Mouse (Mus musculus) limb, embryonic 14.5 days (tissue): Measurements from ENCODE around the gene Gm21915. TPM values are rescaled to one million over a fixed set of nuclear protein-coding genes. Genes with fewer than 3 reads are reported as not detected.

Experiments used
- ATAC-seq: fragments of 200-750 bp; cut with Nextera tagmentation; 2 replicates; pipeline ENCODE4 v1.8.0; 2017; ENCODE audit warnings: low read depth, moderate number of reproducible peaks, moderate TSS enrichment; ENCODE audit not compliant: low FRiP score
- DNase-seq: peaks from one replicate; pipeline ENCODE4 v3.0.0-alpha.2; 2015; ENCODE audit warnings: low spot score
- H3K27ac ChIP-seq: fragments of 300-500 bp; sonication (generic); replicated peaks from 2 replicates; pipeline ENCODE4 v1.5.1; 2014; ENCODE audit warnings: low read depth, mild to moderate bottlenecking, low read length, moderate library complexity, mixed read lengths
- H3K27me3 ChIP-seq: fragments of 300-500 bp; sonication (generic); 2 replicates; pipeline ENCODE4 v1.6.1; 2014; ENCODE audit warnings: low read length, mixed read lengths; ENCODE audit not compliant: control insufficient read depth, insufficient read depth
- H3K36me3 ChIP-seq: fragments of 300-500 bp; sonication (generic); 2 replicates; pipeline ENCODE4 v1.6.1; 2014; ENCODE audit warnings: mild to moderate bottlenecking, low read length, moderate library complexity, mixed read lengths; ENCODE audit not compliant: control insufficient read depth, insufficient read depth
- H3K4me1 ChIP-seq: fragments of 300-500 bp; sonication (generic); 2 replicates; pipeline ENCODE4 v1.6.1; 2014; ENCODE audit warnings: antibody characterized with exemption, low read length, mixed read lengths; ENCODE audit not compliant: control insufficient read depth, insufficient read depth
- H3K4me2 ChIP-seq: fragments of 300-500 bp; sonication (generic); replicated peaks from 2 replicates; pipeline ENCODE4 v1.6.1; 2014; ENCODE audit warnings: low read depth, mild to moderate bottlenecking, low read length, moderate library complexity; ENCODE audit not compliant: severe bottlenecking
- H3K4me3 ChIP-seq: fragments of 300-500 bp; sonication (generic); replicated peaks from 2 replicates; pipeline ENCODE4 v1.5.1; 2014; ENCODE audit warnings: low read length
- H3K9ac ChIP-seq: fragments of 300-500 bp; sonication (generic); 2 replicates; pipeline ENCODE4 v1.6.1; 2014; ENCODE audit warnings: mild to moderate bottlenecking, low read depth, low read length, moderate library complexity; ENCODE audit not compliant: severe bottlenecking
- H3K9me3 ChIP-seq: fragments of 300-500 bp; sonication (generic); 2 replicates; pipeline ENCODE4 v1.6.1; 2016; ENCODE audit warnings: low read length; ENCODE audit not compliant: control insufficient read depth
- POLR2A ChIP-seq: fragments of 200-500 bp; IDR thresholded peaks from 2 replicates; pipeline ENCODE4 v1.8.0; 2012; ENCODE audit warnings: inconsistent platforms, mild to moderate bottlenecking, moderate library complexity, borderline replicate concordance; ENCODE audit not compliant: insufficient read depth, insufficient read length; ENCODE audit errors: extremely low read depth
- WGBS: fragments of 180-500 bp; shearing (Covaris S2); extraction: QIAGEN DNeasy Blood & Tissue Kit; methylation state at CpG from one replicate; pipeline ENCODE4 v1.1.7; 2014; 5-methylcytosine and 5-hydroxymethylcytosine counted together
- polyA plus RNA-seq, 2 experiments: library from polyadenylated mRNA; depleted of rRNA in 1 of 2; stranded (reverse) in 1 of 2; unstranded in 1 of 2; fragments of >200 nt; fragmentation: Nextera tagmentation in 1 of 2; extraction: Ambion mirVana in 1 of 2; gene quantifications; 2 replicates each; pipeline versions ENCODE4 v1.2.1 to v1.2.3; 2012 to 2014

The Gm21915 gene
- polyA plus RNA-seq, 2 experiments = not detected

GRCm38 (mm10) chr9:40696086-40696485, 25.7 kb downstream of the Gm21915 start:
- Histone ChIP-seq H3K36me3 (peaks cover 22% of the 10 kb centered on the region), H3K4me1 (peaks cover 27% of the 10 kb centered on the region), H3K9ac (no peak overlapping the region), H3K9me3 (no peaks in the 10 kb centered on the region), H3K27me3 (no peaks in the 10 kb centered on the region), H3K4me2 (no peak overlapping the region), H3K4me3 (no peak overlapping the region), H3K27ac (no peak overlapping the region)
- 89% methylated on average over 4 of the region's 4 CpGs for WGBS
- TF ChIP-seq POLR2A = no peak
- ATAC-seq (no peak), DNase-seq (no peak)

GRCm38 (mm10) chr9:40699194-40699593, 28.8 kb downstream of the Gm21915 start:
- no peaks in the 10 kb centered on the region for H3K27me3 ChIP-seq

GRCm38 (mm10) chr9:40700253-40700652, 29.8 kb downstream of the Gm21915 start:
- no peaks in the 10 kb centered on the region for H3K9me3 ChIP-seq
- no peak overlapping the region for H3K4me2 ChIP-seq
- no peaks in the 10 kb centered on the region for H3K27me3 ChIP-seq
- no peak overlapping the region for H3K4me3 ChIP-seq
- TF ChIP-seq POLR2A = no peak
- H3K36me3 ChIP-seq = peaks cover 22% of the 10 kb centered on the region
- H3K27ac ChIP-seq = no peak overlapping the region
- H3K9ac ChIP-seq = no peak overlapping the region
- WGBS = 88% methylated on average over 5 of the region's 5 CpGs
- peaks cover 7% of the 10 kb centered on the region; the same call in 1 of the 2 replicates for H3K4me1 ChIP-seq
- DNase-seq (no peak), ATAC-seq (no peak)

More at GRCm38 (mm10) chr9:40699194-40699593, 28.8 kb downstream of the Gm21915 start:
- Histone ChIP-seq H3K4me1 (peaks cover 8% of the 10 kb centered on the region; the same call in 1 of the 2 replicates), H3K9ac (no peak overlapping the region), H3K4me3 (no peak overlapping the region), H3K9me3 (no peaks in the 10 kb centered on the region), H3K27ac (no peak overlapping the region), H3K4me2 (no peak overlapping the region), H3K36me3 (peaks cover 22% of the 10 kb centered on the region)
- DNase-seq (no peak), ATAC-seq (no peak)
- 84% methylated on average over 3 of the region's 3 CpGs for WGBS
- TF ChIP-seq POLR2A = no peak

GRCm38 (mm10) chr9:40704364-40705276, 34.2 kb downstream of the Gm21915 start:
- H3K9me3 ChIP-seq = no peaks in the 10 kb centered on the region
- H3K4me3 ChIP-seq = no peak overlapping the region
- H3K4me2 ChIP-seq = no peak overlapping the region
- ATAC-seq = no peak
- peak; percentile 8 for DNase-seq
- WGBS = 30% methylated on average over 10 of the region's 10 CpGs
- TF ChIP-seq POLR2A = no peak
- no peak overlapping the region for H3K9ac ChIP-seq
- H3K36me3 ChIP-seq = no peaks in the 10 kb centered on the region; the same call in 1 of the 2 replicates
- peaks cover 26% of the 10 kb centered on the region for H3K4me1 ChIP-seq
- no peaks in the 10 kb centered on the region for H3K27me3 ChIP-seq
- H3K27ac ChIP-seq = no peak overlapping the region

GRCm38 (mm10) chr9:40708448-40709140, 38.2 kb downstream of the Gm21915 start:
- 47% methylated on average over 12 of the region's 12 CpGs for WGBS
- TF ChIP-seq POLR2A = no peak
- H3K4me1 ChIP-seq = peaks cover 26% of the 10 kb centered on the region
- H3K9ac ChIP-seq = no peak overlapping the region
- H3K36me3 ChIP-seq = no peaks in the 10 kb centered on the region; the same call in 1 of the 2 replicates
- H3K4me2 ChIP-seq = no peak overlapping the region
- no peaks in the 10 kb centered on the region for H3K27me3 ChIP-seq
- no peak overlapping the region for H3K4me3 ChIP-seq
- DNase-seq (peak; percentile 43), ATAC-seq (peak; percentile 36)
- no peak overlapping the region for H3K27ac ChIP-seq
- no peaks in the 10 kb centered on the region for H3K9me3 ChIP-seq
